Mouse (Mus musculus) activated CD4-positive, CD25-positive, alpha-beta regulatory T cell (primary cell): ENCODE data around the gene Msantd4. TPM values are rescaled to one million over a fixed set of nuclear protein-coding genes. Genes with fewer than 3 reads are reported as not detected.

ENCODE experiments used
- polyA plus RNA-seq, 2 experiments: library from polyadenylated mRNA; unstranded; fragments of 100-300 nt; shearing (Covaris generic); gene quantifications; one replicate each; pipeline ENCODE4 v1.2.1; 2017

Gene Msantd4
- polyA plus RNA-seq, result 10 to 100 TPM; 14.1 to 20.4 TPM

GRCm38 (mm10) chr9:4375828-4376639 lies at the start of gene Msantd4:
TSS of gene Msantd4 (plus strand) at chr9:4376562.

Other genes starting within 250 kb of the Msantd4 start
- 10 to 100 TPM; 18.6 to 23.3 TPM for gene Aasdhppt, start 67.1 kb upstream of the Msantd4 start, polyA plus RNA-seq
- 1 to 10 TPM; 7.3 to 8.8 TPM for gene Kbtbd3, start 66.7 kb upstream of the Msantd4 start, polyA plus RNA-seq